Mouse (Mus musculus): ENCODE measurements at regions not wholly inside any gene's neighbourhood (a gene's known extent, or its start where the extent isn't known, plus 50 kb on each side); places are given as distances from the start of the nearest gene placed in this dataset.

GRCm38 (mm10) chr11:32902923-32903322, 78.5 kb upstream of the Smim23 start:
- TF ChIP-seq CTCF (conservative IDR thresholded peaks at IDR 0.05; ENCODE audit: low read length) (no peak), POU5F1 (IDR thresholded peaks at IDR 0.05; ENCODE audit: borderline replicate concordance, low read length) (no peak), NANOG (IDR thresholded peaks at IDR 0.05; ENCODE audit: borderline replicate concordance, low read length) (no peak)
- H3K36me3 ChIP-seq (ENCODE audit: insufficient read depth, low read length), result no peaks in the 10 kb centered on the region

DNA sequence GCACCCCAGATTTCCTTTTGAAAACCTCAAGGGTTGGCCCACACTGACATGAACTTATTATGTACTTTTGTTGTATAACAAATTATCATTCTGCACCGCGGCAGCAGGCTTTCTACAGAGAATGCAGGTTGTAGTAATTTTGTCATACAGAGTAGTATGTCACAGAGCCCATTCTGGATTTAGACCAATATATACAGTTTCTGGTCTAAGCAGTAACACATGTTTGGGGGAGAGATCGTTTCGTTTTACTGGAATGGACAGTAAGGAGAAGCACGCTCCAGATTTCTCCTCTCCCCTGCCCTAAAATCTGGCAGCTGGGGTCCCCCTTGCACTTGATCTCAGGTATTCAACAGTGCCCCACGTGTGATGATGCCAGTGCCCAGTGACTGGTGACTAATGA, 76.0 kb upstream of the Smim23 start:
- peaks cover 17% of the 10 kb centered on the region for H3K27me3 ChIP-seq (ENCODE audit: insufficient read depth, low read length)
- H3K9me3 ChIP-seq (ENCODE audit: low read length), result no peaks in the 10 kb centered on the region
- peaks cover 6% of the 10 kb centered on the region; the same call in 1 of the 2 replicates for H3K4me1 ChIP-seq (replicated peaks; ENCODE audit: low read depth, low read length)
- TF ChIP-seq CTCF (conservative IDR thresholded peaks at IDR 0.05; ENCODE audit: low read length), result no peak
- TF ChIP-seq POU5F1 (IDR thresholded peaks at IDR 0.05; ENCODE audit: borderline replicate concordance, low read length), result no peak
- TF ChIP-seq NANOG (IDR thresholded peaks at IDR 0.05; ENCODE audit: borderline replicate concordance, low read length), result no peak
- H3K4me3 ChIP-seq (replicated peaks; ENCODE audit: low read length), result no peak overlapping the region
- H3K36me3 ChIP-seq (ENCODE audit: insufficient read depth, low read length), result no peaks in the 10 kb centered on the region

More at GRCm38 (mm10) chr11:32902923-32903322, 78.5 kb upstream of the Smim23 start:
- H3K4me3 ChIP-seq (replicated peaks; ENCODE audit: low read length), result no peak overlapping the region
- H3K4me1 ChIP-seq (replicated peaks; ENCODE audit: low read depth, low read length), result peaks cover 11% of the 10 kb centered on the region
- H3K27me3 ChIP-seq (ENCODE audit: insufficient read depth, low read length), result peaks cover 19% of the 10 kb centered on the region
- H3K9me3 ChIP-seq (ENCODE audit: low read length), result no peaks in the 10 kb centered on the region

- Histone ChIP-seq H3K4me1 (replicated peaks; ENCODE audit: low read depth, low read length) (peaks cover 6% of the 10 kb centered on the region; the same call in 1 of the 2 replicates), H3K36me3 (ENCODE audit: insufficient read depth, low read length) (no peaks in the 10 kb centered on the region), H3K9me3 (ENCODE audit: low read length) (no peaks in the 10 kb centered on the region), H3K4me3 (replicated peaks; ENCODE audit: low read length) (no peak overlapping the region), H3K27me3 (ENCODE audit: insufficient read depth, low read length) (peaks cover 17% of the 10 kb centered on the region)
- no peak for TF ChIP-seq POU5F1 (IDR thresholded peaks at IDR 0.05; ENCODE audit: borderline replicate concordance, low read length)
- TF ChIP-seq NANOG (IDR thresholded peaks at IDR 0.05; ENCODE audit: borderline replicate concordance, low read length), result no peak
- TF ChIP-seq CTCF (conservative IDR thresholded peaks at IDR 0.05; ENCODE audit: low read length), result no peak
Measured at GRCm38 (mm10) chr11:32899604-32900216, 75.3 kb upstream of the Smim23 start.

- H3K9me3 ChIP-seq (ENCODE audit: low read length), result no peaks in the 10 kb centered on the region
- peaks cover 11% of the 10 kb centered on the region for H3K27me3 ChIP-seq (ENCODE audit: insufficient read depth, low read length)
- no peaks in the 10 kb centered on the region for H3K36me3 ChIP-seq (ENCODE audit: insufficient read depth, low read length)
- no peak overlapping the region for H3K4me3 ChIP-seq (replicated peaks; ENCODE audit: low read length)
- TF ChIP-seq POU5F1 (IDR thresholded peaks at IDR 0.05; ENCODE audit: borderline replicate concordance, low read length), result no peak
- TF ChIP-seq NANOG (IDR thresholded peaks at IDR 0.05; ENCODE audit: borderline replicate concordance, low read length), result no peak
- TF ChIP-seq CTCF (conservative IDR thresholded peaks at IDR 0.05; ENCODE audit: low read length), result no peak; the same call in 1 of the 2 replicates
- H3K4me1 ChIP-seq (replicated peaks; ENCODE audit: low read depth, low read length), result peaks cover 6% of the 10 kb centered on the region; the same call in 1 of the 2 replicates
Measured at GRCm38 (mm10) chr11:32895400-32895799, 71.0 kb upstream of the Smim23 start.

DNA sequence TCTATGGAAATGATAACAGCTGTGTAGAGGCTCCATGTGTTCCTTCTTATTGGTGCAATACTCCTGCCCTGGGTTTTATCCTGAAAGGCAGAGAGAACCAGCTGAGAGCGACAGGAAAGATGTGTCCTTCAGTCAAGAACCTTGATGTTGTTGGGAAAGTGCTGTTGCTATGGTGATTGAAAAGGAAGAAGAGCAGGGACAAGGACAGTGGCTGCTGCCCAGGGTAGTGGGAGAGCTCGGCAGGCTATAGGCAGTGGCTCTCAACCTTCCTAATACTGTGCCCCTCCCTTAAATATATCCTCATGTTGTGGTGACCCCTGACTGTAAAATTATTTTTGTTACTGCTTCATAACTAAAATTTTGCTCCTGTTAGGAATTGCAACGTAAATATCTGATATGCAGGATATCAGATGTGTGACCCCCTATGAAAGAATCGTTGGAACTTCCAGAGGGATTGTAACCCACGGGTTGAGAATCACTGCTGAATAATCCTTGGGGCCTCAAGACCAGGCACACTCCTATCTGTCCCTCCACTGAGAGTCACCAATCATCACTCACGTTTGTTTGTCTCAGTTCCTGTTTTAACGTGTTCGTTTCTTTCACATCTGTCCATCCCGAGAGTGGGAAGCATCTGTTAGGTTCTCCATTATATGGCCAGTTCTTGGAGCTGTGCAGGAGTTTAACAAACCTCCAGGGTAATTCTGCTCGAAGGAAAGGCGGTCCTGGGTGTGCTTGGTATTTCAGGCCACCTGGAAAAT, 68.9 kb upstream of the Smim23 start:
- Histone ChIP-seq H3K9me3 (ENCODE audit: low read length) (no peaks in the 10 kb centered on the region), H3K4me3 (replicated peaks; ENCODE audit: low read length) (no peak overlapping the region), H3K36me3 (ENCODE audit: insufficient read depth, low read length) (no peaks in the 10 kb centered on the region), H3K27me3 (ENCODE audit: insufficient read depth, low read length) (peaks cover 5% of the 10 kb centered on the region), H3K4me1 (replicated peaks; ENCODE audit: low read depth, low read length) (peaks cover under 1% of the 10 kb centered on the region; the same call in 1 of the 2 replicates)
- TF ChIP-seq POU5F1 (IDR thresholded peaks at IDR 0.05; ENCODE audit: borderline replicate concordance, low read length), result no peak
- TF ChIP-seq NANOG (IDR thresholded peaks at IDR 0.05; ENCODE audit: borderline replicate concordance, low read length), result no peak
- no peak for TF ChIP-seq CTCF (conservative IDR thresholded peaks at IDR 0.05; ENCODE audit: low read length)

- no peak for TF ChIP-seq CTCF (conservative IDR thresholded peaks at IDR 0.05; ENCODE audit: low read length)
- Histone ChIP-seq H3K9me3 (ENCODE audit: low read length) (no peaks in the 10 kb centered on the region), H3K27me3 (ENCODE audit: insufficient read depth, low read length) (0 out of 2 replicates have a peak, but pooled peaks cover 3% of the 10 kb centered on the region), H3K4me3 (replicated peaks; ENCODE audit: low read length) (no peak overlapping the region), H3K4me1 (replicated peaks; ENCODE audit: low read depth, low read length) (no peaks in the 10 kb centered on the region), H3K36me3 (ENCODE audit: insufficient read depth, low read length) (no peaks in the 10 kb centered on the region)
Measured at GRCm38 (mm10) chr11:32892496-32892895, 68.1 kb upstream of the Smim23 start.

DNA sequence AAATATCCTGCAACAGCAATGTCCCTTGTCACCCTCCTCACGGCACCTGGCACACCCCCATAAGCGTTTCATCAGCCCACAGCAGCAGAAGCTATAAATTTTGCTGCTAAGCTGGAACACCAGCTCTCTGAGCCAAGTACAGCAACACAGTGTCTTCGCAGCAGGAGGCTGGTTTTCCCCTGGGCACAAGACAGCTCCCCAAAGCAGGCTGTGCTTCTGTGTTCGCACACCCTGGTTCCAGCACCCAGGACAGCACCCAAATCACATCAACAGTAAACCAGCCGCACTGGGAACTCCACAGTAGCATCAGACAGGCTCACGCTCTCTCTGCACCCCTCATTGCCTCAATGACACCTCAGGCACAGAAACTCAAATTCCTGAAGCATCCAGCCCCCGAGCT, 64.8 kb upstream of the Smim23 start:
- no peaks in the 10 kb centered on the region for H3K36me3 ChIP-seq (ENCODE audit: insufficient read depth, low read length)
- H3K4me3 ChIP-seq (replicated peaks; ENCODE audit: low read length), result no peak overlapping the region
- no peak for TF ChIP-seq POU5F1 (IDR thresholded peaks at IDR 0.05; ENCODE audit: borderline replicate concordance, low read length)
- no peak for TF ChIP-seq CTCF (conservative IDR thresholded peaks at IDR 0.05; ENCODE audit: low read length)
- no peak for TF ChIP-seq NANOG (IDR thresholded peaks at IDR 0.05; ENCODE audit: borderline replicate concordance, low read length)
- no peaks in the 10 kb centered on the region for H3K4me1 ChIP-seq (replicated peaks; ENCODE audit: low read depth, low read length)
- no peaks in the 10 kb centered on the region for H3K9me3 ChIP-seq (ENCODE audit: low read length)
- H3K27me3 ChIP-seq (ENCODE audit: insufficient read depth, low read length), result 0 out of 2 replicates have a peak, but pooled peaks cover 4% of the 10 kb centered on the region

DNA sequence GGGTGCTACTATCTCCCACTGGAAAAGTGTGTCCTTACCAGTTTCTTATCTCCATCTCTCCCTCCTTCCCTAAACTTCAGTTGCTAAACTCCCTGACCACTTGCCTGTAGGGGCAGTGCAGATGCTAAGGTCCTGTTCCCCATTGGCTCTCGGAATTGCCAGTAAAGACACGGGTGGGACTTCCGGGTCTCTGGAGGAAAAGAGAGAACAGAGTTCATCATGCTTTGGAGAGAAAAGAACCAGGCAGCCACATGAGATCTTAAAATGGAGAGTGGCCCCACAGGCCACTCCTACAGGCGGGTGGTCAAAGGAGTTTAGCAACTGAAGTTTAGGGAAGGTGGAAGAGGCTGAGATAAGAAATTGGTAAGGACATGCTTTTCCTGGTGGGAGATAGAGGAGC, 60.3 kb upstream of the Smim23 start:
- H3K4me1 ChIP-seq (replicated peaks; ENCODE audit: low read depth, low read length), result no peaks in the 10 kb centered on the region
- H3K36me3 ChIP-seq (ENCODE audit: insufficient read depth, low read length), result no peaks in the 10 kb centered on the region
- 0 out of 2 replicates have a peak, but pooled peaks cover 4% of the 10 kb centered on the region for H3K27me3 ChIP-seq (ENCODE audit: insufficient read depth, low read length)
- TF ChIP-seq NANOG (IDR thresholded peaks at IDR 0.05; ENCODE audit: borderline replicate concordance, low read length), result no peak
- TF ChIP-seq POU5F1 (IDR thresholded peaks at IDR 0.05; ENCODE audit: borderline replicate concordance, low read length), result no peak
- TF ChIP-seq CTCF (conservative IDR thresholded peaks at IDR 0.05; ENCODE audit: low read length), result no peak
- no peak overlapping the region for H3K4me3 ChIP-seq (replicated peaks; ENCODE audit: low read length)
- no peaks in the 10 kb centered on the region for H3K9me3 ChIP-seq (ENCODE audit: low read length)
